Mouse (Mus musculus): ENCODE results near the gene Pde6d.
"Not testable (repeated sequence)": the region's sequence is repeated elsewhere in the genome, so short reads cannot be mapped to it uniquely, and the experiment has no call there.

Gene Pde6d

DNA sequence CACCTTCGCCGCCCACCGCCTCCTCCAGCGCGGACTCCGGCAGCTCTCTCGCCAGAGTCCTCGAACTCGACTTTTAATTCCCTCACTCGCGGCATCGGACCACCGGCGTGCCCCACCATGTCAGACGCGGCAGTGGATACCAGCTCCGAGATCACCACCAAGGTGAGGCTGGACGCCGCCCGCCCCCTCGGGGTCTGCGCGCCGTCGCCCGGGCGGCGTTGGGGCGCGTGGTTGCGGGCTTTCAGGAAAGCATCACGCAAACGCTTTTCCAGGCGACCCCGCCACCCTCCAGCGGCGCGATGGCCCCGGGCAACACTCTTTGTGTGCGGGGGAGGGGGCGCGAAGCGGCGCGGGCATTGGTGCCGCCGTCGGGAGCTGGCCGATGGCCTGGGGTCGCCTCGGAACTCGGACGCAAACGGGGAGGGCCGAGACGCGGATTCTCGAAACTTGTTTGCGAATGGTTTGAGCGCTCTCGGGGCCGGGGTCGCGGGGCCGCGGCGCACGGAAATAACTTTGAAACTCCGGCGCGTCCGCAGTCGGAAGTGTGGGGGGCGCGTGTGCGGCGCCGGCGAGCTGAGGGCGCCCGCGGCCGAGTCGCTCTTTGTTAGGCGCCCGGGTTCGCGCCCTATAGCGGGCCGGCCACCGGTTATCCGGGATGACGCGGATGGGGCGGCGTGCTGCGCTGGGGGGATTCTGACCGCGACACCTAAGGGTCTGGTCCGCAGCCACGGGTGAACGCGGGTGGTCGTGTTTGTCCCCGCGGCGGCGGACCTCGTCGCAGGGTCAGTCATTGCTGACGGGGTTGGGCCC is 55.4 kb downstream of the Pde6d start:
- no peak for DNase-seq (ENCODE audit: low read depth, low spot score)

DNA sequence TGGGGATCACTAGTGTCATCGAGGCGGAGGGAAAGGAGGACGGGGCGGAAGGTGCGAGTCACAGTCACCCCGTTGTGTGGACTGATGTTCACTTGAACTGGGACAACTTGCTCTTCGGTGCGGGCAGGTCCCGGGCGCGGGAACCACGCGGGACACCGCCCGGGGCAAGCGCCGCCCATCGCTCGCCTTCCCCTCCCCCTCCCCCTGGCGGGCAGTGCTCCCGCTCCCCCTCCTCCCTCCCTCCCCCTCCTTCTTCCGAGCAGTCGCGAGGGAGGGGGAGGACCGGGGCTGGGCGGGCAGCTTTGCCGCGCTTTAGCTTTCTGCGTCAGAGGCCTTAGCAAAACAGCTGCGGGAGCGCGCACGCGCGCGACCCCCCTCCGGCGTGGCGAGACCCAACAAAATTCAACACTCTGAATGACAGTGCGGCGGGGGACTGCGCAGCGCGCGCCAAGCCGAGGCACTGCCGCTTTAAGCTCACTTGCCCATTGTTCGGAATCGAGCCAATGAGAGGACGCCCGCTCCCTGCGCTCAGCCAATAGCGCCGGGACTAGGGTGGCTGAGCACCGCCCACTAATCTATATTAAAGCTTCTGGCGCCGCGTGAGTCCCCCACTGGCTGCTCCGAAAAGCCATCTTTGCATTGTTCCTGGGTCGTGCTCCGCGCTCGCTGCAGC is 56.2 kb downstream of the Pde6d start, which contains the start of gene Ptma:
Gene Ptma, plus strand, starts transcription at position 611 of the 673 bp plus-strand sequence.
- DNase-seq (ENCODE audit: low read depth, low spot score): peak; percentile 100

DNA sequence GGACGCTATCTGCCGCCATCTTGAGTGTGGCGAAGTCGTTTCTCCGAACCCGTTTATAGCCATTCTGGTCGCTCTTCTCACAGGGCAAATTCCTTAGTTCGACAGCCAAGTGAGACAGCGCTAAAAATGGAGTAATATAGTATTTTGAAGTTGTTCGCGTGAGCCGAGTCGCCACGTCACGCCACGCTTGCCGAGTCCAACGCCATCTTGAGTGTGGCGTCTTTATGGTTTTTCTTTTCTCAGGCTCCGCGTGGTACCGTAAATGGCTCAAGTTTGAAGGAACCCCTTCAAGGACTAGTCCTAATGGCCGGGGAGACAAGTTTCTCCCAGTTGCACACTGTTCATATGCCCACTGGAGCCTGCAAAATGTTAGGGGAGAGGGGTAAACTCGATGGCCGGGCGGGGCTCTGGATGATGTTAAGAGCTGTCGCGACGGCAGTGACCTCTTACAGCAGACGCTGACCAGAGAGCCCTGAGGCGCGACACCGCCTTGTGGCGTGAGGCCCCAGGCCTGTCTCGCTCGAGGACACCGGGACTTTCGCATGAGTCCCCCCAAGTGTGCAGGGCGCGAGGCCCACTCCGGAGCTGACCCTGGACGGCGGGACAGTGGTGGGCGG is 56.8 kb downstream of the Pde6d start:
- DNase-seq (ENCODE audit: low read depth, low spot score): no peak

DNA sequence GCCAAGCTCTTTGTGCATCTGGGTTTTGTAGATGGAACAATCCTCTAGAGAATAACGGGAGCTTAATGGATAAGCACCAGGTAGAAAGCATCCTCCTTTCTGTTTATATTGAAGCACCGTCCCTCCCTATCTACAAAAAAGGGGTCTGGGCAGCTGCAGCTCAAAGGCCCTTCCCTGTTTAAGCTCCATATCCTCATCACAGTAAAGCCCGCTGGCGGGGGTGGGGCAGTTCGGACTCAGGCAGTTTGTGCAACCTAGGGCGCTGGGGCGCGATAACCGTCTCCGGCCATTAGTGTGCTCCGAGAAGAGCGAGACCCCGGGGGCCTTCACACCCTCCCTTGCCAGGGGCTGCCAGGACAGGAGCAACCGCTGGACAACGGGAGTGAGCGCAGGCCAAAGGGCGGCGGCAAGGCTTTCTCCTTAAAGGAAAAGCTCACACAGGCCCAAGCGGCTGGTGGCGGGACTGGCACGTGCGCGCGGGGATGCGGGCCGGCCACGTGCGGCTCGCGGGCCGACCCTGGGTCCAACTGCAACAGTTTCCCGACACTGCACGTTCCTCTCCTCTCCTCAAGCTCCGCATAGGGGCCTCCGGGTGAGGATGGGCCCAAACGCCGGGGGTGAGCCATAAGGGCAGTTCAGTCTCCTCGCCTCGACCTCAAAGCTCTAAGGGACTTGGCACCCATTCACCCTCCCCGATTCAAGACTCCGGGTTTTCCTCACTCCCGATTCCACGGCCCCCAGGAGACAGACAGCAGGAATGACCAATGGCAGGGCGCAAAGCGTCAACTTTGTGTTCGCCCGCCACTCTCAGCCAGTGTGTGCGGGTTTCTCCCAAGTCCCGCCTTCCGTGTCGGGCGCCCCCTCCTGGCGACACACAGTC is 57.6 kb downstream of the Pde6d start:
- peak; percentile 100 for DNase-seq (ENCODE audit: low read depth, low spot score)

DNA sequence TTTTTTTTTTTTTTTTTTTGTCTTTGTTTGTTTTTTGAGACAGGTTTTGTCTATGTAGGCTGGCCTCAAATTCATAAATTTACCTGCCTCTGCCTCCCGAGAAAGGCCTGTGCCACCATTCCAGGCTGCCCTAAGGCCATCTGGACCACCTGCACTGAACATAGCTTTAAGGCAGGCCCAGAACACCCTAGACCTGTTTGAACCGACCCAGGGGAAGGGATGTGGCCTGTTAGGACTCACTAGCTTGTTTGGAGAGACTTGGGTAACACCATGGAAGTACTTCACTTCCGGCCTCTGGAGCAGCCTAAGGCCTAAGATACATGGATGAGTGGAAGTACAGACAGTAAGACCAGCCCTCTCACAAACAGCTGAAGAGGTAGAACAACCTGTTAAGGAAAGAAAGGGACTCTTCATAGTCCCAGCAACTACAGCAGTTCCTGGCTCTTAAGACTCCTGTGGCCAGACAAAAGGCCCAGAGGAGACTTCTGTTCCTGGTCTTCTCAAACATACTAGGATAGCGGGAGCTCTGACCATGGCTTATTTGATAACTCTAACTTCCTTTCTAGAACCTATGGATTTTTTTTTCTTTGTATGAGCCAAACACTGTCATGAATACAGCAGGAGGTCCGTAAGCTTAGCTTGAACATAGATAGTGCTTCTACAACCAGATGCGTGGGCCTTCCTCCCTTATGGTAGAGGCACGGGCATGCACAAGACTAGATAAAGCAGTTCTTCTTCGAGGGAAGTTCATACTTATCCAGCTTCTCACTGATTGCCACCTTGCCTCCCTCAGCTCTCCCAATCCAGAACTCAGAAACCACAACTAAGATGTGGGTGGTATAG is 58.4 kb downstream of the Pde6d start:
- DNase-seq (ENCODE audit: low read depth, low spot score): peak; percentile 23

DNA sequence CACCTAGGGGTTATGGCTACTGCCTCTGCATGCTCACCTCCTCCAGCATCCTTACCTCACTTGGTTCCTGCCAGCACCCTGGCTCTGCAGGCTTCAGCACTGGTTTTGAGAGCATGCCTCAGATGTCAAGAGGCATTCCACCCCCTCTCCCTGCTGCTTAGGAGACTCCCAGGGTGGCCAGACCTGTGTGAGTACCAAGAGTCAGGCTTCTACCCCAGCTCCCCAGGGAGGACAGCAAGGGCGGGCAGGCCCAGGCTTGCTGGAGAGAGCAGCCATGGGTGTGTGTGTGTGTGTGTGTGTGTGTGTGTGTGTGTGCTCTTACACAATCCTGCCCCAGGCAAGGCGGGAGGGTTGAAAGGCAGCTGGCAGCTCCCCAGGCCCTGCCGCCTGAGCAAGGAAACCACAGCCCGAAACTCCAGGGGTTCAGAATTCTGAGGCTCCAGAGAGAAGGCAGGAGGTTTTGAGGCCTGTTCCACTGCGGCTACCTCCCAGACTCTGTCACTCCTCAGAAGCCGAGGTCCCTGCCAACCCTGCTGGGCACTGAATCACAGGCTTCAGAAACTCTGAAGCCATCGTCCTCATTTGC is 60.0 kb downstream of the Pde6d start:
- peak; percentile 61 for DNase-seq (ENCODE audit: low read depth, low spot score)

DNA sequence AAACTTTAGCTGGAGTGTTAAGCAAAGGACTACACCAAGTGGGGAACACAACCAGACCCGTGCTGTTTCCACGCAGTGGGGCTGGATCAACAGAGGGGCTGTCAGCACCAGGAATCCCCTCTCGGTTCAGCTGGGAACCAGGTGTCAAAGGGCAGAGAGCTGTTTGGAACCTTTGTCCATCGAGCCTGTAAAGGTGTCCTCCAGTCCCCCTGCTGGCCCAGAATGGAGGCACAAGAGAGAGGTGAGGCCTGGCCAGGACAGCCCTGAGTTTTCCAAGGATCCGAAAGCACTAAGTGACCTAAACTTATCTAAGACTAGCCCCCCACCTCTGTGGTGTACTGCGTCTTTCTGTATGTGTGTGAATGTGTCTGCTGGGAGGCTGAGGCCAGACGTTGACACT is 62.1 kb downstream of the Pde6d start:
- DNase-seq (ENCODE audit: low read depth, low spot score): no peak

DNA sequence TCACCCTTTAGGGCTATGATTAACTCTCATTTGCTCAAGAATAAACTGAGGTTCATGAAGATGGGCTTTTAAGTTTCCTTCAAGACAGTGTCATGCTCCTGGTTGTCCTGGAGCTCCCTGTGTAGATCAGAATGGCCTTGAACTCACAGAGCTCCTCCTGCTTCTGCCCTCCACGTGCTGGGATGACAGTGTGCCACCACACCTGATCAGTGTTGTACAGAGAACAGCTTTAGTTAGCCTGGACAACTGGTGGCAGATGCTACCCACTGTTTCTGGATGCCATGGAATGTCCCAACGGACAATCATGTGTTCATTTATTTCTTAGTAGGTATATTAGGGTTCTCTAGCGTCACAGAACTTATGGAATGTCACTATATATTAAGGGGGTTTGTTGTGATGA is 65.4 kb downstream of the Pde6d start:
- no peak for DNase-seq (ENCODE audit: low read depth, low spot score)

DNA sequence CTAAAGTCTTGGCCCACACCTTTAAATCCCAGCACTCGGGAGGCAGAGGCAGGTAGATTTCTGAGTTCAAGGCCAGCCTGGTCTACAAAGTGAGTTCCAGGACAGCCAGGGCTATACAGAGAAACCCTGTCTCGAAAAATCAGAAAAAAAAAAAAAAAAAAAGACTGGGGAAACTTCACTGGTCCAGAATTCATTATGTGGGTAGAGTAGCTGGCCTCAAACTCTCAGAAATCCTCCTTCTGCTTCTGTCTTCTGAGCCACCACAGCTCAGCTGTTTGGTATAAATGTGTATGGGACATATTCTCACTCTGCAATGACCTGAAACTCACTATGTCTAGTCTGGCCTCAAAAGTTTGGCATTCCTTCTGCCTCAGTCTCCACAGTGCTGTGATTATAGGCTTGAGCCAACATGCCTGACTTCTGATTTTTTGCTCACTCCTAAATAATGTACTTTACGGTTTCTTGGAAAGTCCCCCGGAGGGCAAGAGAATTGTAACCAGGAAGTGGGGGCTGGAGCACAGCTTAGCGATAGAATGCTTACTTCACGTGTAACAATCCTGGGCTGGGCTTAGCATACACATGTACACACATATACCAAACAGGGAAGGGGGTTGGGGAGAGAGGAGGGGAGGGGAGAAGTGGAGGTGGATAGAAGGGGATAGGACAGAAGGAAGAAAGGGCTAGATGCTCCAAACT is 66.6 kb downstream of the Pde6d start:
- DNase-seq (ENCODE audit: low read depth, low spot score): no peak

DNA sequence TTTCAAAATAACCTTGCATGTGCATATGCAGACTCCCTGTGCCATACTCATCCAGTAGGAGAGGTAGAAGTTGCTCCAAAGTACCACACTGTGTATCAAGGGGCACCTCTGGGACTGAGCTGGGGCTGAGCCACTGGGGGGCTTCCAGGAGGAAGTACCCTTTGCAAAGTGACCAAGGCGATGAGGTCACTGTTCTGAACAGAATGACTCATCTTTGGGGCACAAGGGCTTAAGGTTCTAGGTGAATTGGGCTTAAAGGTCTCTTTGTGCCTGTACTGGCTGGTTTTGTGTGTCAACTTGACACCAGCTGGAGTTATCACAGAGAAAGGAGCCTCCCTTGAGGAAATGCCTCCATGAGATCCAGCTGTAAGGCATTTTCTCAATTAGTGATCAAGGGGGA is 69.4 kb downstream of the Pde6d start:
- not testable (repeated sequence) for DNase-seq (ENCODE audit: low read depth, low spot score)

DNA sequence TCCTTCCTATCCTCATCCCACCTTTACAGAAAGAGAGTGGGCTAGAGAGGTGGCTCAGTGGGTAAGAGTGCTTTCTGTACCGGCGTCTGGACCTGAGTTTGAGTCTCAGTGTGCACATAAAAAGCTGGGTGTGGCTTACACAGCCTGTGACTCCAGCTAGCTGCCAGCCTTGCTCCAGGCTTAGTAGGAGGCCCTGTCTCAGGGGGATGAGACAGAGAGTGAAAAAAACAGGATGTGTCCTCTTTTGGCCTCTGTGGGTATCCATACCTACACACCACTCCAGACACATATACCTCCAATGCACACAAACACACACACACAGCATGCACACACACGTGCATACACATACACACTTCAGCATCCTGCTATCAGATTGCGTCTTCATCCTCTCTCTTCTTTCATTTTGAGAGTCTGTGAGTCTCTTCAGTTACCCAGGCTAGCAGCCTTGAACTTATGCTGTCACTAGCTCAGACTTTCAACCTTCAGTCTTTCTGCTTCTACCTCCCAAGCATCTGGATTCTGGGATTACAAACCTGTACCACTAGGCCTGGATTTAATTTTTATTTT is 70.2 kb downstream of the Pde6d start:
- DNase-seq (ENCODE audit: low read depth, low spot score): no peak

DNA sequence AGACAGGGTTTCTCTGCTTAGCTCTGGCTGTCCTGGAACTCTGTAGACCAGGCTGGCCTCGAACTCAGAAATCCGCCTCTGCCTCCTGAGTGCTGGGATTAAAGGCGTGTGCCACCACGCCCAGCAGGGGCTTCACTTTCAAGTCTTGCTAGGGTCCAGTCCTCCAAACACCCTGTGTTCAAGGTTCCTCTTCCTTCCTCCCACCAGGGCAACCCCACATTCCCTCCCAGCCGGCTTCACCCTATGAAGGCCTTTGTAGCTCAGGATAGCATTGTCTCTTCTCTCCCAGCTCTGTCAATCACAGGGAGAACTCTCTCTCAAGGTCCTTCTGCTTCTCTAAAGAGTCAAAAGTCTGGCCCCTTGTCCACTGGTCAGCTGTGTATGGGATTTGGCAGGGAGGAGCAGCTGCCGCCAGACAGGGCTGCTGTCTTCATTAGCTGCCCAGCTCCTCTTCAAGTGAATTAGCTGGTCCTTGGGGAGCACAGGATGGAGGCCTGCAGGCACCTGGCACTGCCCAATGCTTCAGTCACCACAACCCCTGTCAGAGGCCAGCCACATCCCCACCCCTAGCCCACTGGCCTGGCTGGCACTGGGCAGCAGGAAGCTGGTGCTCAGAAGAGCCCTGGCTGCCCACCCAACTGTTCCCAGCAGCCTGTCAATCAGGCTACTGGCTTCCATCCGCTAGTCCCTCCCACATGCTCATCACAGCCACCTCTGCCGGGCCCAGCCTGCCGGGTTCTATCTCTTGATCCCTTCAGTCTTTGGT is 71.6 kb downstream of the Pde6d start:
- DNase-seq (ENCODE audit: low read depth, low spot score): no peak

DNA sequence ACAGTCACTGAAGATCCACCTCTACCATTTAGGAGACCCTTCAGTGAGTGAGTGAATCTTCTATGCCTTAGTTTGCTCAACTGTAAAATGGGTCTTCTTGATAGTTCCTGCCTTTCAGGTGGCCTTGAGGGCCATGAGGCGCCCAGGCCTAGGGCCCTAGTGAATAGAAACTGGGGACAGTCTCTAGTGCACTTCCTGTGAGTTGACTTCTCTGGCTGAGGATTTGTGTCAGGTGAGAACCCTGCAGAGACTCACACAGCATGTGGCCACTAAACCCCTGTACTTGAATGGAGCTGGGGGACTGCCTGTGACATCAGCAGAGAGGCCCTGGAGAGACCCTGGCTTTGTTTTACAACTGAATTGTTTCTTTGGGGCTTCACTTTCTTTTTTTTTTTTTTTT is 72.2 kb downstream of the Pde6d start:
- DNase-seq (ENCODE audit: low read depth, low spot score): no peak

DNA sequence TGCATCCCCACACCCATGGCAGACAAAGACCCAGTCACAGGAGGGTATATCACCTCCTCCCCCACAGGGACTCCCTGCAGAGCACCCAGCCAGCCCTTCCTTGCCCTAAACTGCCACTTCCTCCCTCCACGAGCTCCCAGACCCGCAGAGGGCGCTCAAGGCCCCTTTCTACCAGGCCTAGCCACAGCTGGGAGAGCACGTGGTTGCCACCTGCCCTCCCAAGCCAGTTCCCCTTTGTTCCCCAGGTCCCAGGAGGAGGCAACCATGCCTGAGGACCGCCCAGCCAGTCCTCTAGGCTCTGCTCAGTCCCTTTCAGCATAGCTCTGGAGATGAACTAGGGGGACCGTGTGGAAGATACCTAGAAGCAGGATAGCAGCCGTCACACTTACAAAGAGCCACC is 73.0 kb downstream of the Pde6d start:
- peak; percentile 92 for DNase-seq (ENCODE audit: low read depth, low spot score)

DNA sequence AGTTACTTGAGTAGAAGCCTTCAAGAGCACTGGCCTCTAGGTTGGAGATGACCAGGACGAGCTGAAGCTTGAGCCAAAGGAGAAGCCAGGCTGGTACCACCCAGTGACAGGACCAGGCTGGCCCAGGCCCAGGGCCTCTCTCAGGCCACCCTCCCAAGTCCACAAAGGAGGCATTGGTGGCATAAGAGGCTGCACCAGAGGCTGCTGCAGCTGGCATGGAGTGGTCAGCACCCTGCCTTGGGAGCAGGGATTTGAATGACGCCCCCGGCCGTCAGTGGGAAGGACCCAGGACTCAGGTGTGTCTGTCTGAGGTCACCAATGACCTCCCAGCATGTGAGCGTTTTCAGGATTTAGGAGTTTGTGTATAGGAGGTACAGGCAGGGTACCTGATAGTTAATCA is 74.6 kb downstream of the Pde6d start:
- DNase-seq (ENCODE audit: low read depth, low spot score): peak; percentile 88

DNA sequence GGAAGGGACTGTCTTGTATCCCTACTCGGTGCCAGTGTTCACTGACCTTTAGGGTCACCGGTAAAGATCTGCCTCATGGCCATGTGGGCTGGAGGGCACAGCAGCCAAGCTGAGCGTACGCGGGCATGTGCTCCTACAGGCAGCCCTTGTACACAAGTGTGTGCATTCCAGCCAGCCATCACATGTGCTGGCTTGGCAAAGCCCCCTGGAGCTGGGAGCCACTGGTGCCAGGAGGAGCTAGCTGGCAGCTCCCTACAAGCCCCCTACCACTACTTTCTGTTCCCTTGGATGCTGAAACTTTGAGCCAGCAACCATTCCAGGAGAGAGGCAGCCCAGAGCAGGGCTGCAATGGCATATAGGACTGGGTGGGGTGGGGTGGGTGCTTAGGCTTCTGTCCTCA is 76.0 kb downstream of the Pde6d start:
- DNase-seq (ENCODE audit: low read depth, low spot score): peak; percentile 49

DNA sequence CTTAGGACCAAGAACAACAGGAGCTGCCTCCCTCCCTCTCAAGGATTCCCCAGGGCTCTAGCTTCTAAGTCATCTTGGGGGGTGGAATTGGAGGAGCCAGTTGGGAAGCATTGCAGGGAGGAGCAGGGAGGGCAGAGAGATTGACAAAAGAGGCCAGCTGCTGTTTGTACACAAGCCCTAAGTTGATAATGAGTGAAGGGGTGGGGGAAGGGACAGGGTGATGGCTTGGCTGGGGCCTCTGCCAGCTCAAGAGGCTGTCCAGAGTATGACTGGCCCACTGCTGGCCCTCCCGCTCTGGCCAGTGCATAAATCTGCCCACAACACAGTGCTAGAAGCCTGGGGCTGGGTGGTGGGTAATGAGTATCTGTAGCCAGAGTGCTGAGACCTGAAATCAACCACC is 77.0 kb downstream of the Pde6d start:
- peak; percentile 91 for DNase-seq (ENCODE audit: low read depth, low spot score)

DNA sequence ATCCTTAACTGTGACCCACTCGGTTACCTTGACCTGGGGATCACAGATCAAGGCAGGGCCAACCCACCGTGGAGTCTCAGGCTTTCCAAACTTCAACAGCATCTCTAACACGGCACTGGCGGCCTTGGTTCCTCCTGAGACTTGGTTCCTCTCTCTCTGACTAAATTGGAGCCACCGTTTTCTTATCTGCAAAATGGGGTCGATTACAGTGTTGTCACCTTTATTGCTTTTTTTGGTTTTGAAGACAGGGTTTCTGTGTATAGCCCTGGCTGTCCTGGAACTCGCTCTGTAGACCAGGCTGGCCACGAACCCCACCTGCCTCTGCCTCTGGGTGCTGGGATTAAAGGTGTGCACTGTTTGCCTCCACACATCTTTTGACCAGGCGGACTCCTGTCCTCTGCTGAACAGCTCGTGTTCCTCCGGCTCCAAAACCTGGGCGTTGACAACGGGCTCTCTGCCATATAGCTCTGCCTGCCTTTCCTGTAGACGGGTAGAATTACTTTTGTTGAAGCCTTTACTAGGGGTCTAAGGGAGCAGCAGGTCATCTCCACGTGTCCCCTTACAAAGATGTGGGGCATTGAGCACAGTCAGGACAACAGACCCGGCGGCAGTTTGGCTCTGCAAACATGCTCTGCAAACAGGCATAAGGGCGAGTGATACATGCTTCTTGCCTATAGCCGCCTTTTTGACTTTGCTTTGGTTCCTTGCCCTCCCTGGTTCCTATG is 77.6 kb downstream of the Pde6d start:
- no peak for DNase-seq (ENCODE audit: low read depth, low spot score)
